Mouse (Mus musculus): Measurements from ENCODE around the gene Gm20388. TPM values are rescaled to one million over a fixed set of nuclear protein-coding genes. Genes with fewer than 3 reads are reported as not detected.

Gene Gm20388
- total RNA-seq, 1 experiment = 27.0 TPM

DNA sequence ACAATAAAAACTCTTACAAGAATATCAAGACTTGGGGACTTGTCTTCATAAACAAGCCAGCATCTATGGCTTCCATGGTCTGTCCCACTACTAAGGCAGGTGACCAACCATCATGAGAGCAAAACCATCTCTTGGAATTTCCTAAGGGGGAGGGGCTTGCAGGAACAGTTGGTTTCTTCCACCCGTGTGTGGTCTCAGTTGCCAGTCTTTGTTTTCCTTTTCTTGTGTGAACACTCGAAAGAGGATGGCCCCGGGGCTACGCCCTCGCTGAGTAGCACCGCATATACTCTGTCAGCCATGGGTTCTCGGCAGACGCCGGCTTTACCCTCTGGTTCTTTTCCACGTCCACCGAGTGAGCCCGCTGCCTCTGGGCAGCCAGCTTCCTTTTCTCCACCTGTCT is 3931.4 kb downstream of the Gm20388 start:
- in situ Hi-C loops (cut with MboI; ENCODE audit: low sequenced_read_pairs in 2 of 2, unreplicated experiment in 2 of 2) = no loop called here
- Histone ChIP-seq H3K9me3 (ENCODE audit: control insufficient read depth, insufficient read depth, low read depth, low read length) (no peaks in the 10 kb centered on the region), H3K9ac (ENCODE audit: insufficient read depth, low read depth, low read length, poor library complexity, severe bottlenecking) (no peak overlapping the region), H3K4me1 (ENCODE audit: control insufficient read depth in 2 of 2, insufficient read depth in 2 of 2, low read length in 2 of 2, poor library complexity in 1 of 2) (peaks cover 0 to 8% of the 10 kb centered on the region in 2 experiments; a peak in 2 of 4 replicates), H3K4me3 (ENCODE audit: insufficient read depth in 1 of 2, low read depth in 1 of 2, low read length in 2 of 2, poor library complexity in 1 of 2, severe bottlenecking in 1 of 2) (no peak overlapping the region), H3K36me3 (ENCODE audit: control insufficient read depth, insufficient read depth, low read length, poor library complexity, severe bottlenecking) (peaks cover 5% of the 10 kb centered on the region; the same call in 1 of the 2 replicates), H3K27ac (ENCODE audit: insufficient read depth, low read depth, low read length, poor library complexity, severe bottlenecking) (no peak overlapping the region)
- TF ChIP-seq MAFK (IDR thresholded peaks at IDR 0.05; ENCODE audit: insufficient read depth, low read depth, low read length) = no peak
- TF ChIP-seq CHD2 (IDR thresholded peaks at IDR 0.05; ENCODE audit: low read depth, low read length) = no peak
- TF ChIP-seq HCFC1 (IDR thresholded peaks at IDR 0.05; ENCODE audit: borderline replicate concordance, insufficient read depth, low read length) = no peak
- no peak for TF ChIP-seq ZC3H11A (IDR thresholded peaks at IDR 0.05; ENCODE audit: borderline replicate concordance, low read depth, low read length)
- no peak for TF ChIP-seq ZNF384 (IDR thresholded peaks at IDR 0.05; ENCODE audit: low read depth, low read length)
- no peak for DNase-seq (ENCODE audit: low read depth, low spot score)

DNA sequence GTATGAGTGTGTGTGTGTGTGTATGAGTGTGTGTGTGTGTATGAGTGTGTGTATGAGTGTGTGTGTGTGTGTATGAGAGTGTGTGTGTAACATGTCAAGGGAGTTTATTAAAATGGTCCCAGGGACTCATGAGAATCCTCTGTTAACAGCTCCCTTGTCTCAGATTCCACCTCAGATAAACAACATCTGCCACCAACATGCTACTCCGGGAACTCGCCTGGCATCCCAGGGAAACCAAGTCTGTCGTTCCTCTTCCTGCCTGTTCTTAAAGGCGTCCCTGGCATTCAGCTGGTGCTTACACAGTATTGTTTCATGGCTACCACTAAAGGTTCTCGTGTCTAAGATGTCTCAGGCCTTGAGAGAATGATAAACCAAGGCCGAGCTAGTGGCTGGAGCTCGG is 3933.7 kb downstream of the Gm20388 start:
- Histone ChIP-seq H3K9ac (ENCODE audit: insufficient read depth, low read depth, low read length, poor library complexity, severe bottlenecking) (no peak overlapping the region), H3K27ac (ENCODE audit: insufficient read depth, low read depth, low read length, poor library complexity, severe bottlenecking) (no peak overlapping the region), H3K36me3 (ENCODE audit: control insufficient read depth, insufficient read depth, low read length, poor library complexity, severe bottlenecking) (peaks cover 5% of the 10 kb centered on the region; the same call in 1 of the 2 replicates), H3K4me3 (ENCODE audit: insufficient read depth in 1 of 2, low read depth in 1 of 2, low read length in 2 of 2, poor library complexity in 1 of 2, severe bottlenecking in 1 of 2) (no peak overlapping the region), H3K4me1 (ENCODE audit: control insufficient read depth in 2 of 2, insufficient read depth in 2 of 2, low read length in 2 of 2, poor library complexity in 1 of 2) (peaks cover 0 to 11% of the 10 kb centered on the region in 2 experiments; a peak in 2 of 4 replicates), H3K9me3 (ENCODE audit: control insufficient read depth, insufficient read depth, low read depth, low read length) (no peaks in the 10 kb centered on the region)
- in situ Hi-C loops (cut with MboI; ENCODE audit: low sequenced_read_pairs in 2 of 2, unreplicated experiment in 2 of 2) = no loop called here
- TF ChIP-seq HCFC1 (IDR thresholded peaks at IDR 0.05; ENCODE audit: borderline replicate concordance, insufficient read depth, low read length) = no peak
- no peak for TF ChIP-seq CHD2 (IDR thresholded peaks at IDR 0.05; ENCODE audit: low read depth, low read length)
- TF ChIP-seq MAFK (IDR thresholded peaks at IDR 0.05; ENCODE audit: insufficient read depth, low read depth, low read length) = no peak
- TF ChIP-seq ZNF384 (IDR thresholded peaks at IDR 0.05; ENCODE audit: low read depth, low read length) = no peak
- TF ChIP-seq ZC3H11A (IDR thresholded peaks at IDR 0.05; ENCODE audit: borderline replicate concordance, low read depth, low read length) = no peak
- DNase-seq (ENCODE audit: low read depth, low spot score) = no peak

DNA sequence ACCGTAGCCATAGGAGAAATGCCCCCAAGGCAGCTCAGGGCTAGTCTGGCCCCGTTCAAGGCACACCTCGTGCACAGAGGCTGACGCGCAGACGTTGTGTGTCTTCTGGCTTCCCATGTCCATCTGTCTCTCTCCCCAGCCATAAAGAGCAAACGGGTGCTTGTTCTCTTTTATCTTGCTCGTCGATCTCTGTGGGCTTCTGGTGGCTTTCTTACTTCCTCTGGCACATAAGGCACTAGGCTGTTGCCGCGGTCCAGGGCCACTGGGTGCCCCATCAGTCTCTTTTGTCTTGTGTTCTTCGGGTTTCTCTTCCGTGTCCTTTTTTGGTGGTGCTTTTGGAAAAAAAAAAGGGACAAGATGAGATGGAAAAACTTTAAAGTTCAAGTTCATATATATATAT is 3934.5 kb downstream of the Gm20388 start:
- no peak overlapping the region for H3K4me3 ChIP-seq (ENCODE audit: insufficient read depth in 1 of 2, low read depth in 1 of 2, low read length in 2 of 2, poor library complexity in 1 of 2, severe bottlenecking in 1 of 2)
- no peak overlapping the region for H3K9ac ChIP-seq (ENCODE audit: insufficient read depth, low read depth, low read length, poor library complexity, severe bottlenecking)
- DNase-seq (ENCODE audit: low read depth, low spot score) = no peak
- H3K9me3 ChIP-seq (ENCODE audit: control insufficient read depth, insufficient read depth, low read depth, low read length) = no peaks in the 10 kb centered on the region
- peaks cover 5% of the 10 kb centered on the region; the same call in 1 of the 2 replicates for H3K36me3 ChIP-seq (ENCODE audit: control insufficient read depth, insufficient read depth, low read length, poor library complexity, severe bottlenecking)
- TF ChIP-seq ZC3H11A (IDR thresholded peaks at IDR 0.05; ENCODE audit: borderline replicate concordance, low read depth, low read length) (no peak), HCFC1 (IDR thresholded peaks at IDR 0.05; ENCODE audit: borderline replicate concordance, insufficient read depth, low read length) (no peak), MAFK (IDR thresholded peaks at IDR 0.05; ENCODE audit: insufficient read depth, low read depth, low read length) (no peak), ZNF384 (IDR thresholded peaks at IDR 0.05; ENCODE audit: low read depth, low read length) (no peak), CHD2 (IDR thresholded peaks at IDR 0.05; ENCODE audit: low read depth, low read length) (no peak)
- H3K27ac ChIP-seq (ENCODE audit: insufficient read depth, low read depth, low read length, poor library complexity, severe bottlenecking) = no peak overlapping the region
- in situ Hi-C loops (cut with MboI; ENCODE audit: low sequenced_read_pairs in 2 of 2, unreplicated experiment in 2 of 2) = no loop called here
- H3K4me1 ChIP-seq (ENCODE audit: control insufficient read depth in 2 of 2, insufficient read depth in 2 of 2, low read length in 2 of 2, poor library complexity in 1 of 2) = peaks cover 0 to 11% of the 10 kb centered on the region in 2 experiments; a peak in 2 of 4 replicates

DNA sequence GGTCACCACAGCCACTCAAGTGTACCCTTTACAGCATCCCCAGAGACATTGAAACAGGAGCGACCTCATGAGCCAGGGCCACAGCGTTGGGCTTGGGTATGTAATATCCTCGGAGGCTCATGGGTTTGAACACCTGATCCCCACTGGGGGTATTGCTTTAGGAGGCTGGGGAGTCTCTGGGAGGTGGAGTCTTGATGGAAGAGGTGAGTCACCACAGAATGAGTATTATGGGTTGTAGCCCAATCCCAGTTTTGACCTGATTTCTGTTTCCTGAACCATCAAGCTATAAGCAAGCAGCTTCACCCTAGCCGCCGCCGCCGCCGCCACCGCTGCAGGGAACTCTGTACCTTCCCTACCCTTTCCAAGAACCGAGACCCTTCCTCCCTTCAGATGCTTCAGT is 3935.3 kb downstream of the Gm20388 start:
- Histone ChIP-seq H3K4me1 (ENCODE audit: control insufficient read depth in 2 of 2, insufficient read depth in 2 of 2, low read length in 2 of 2, poor library complexity in 1 of 2) (peaks cover 0 to 11% of the 10 kb centered on the region in 2 experiments; a peak in 2 of 4 replicates), H3K4me3 (ENCODE audit: insufficient read depth in 1 of 2, low read depth in 1 of 2, low read length in 2 of 2, poor library complexity in 1 of 2, severe bottlenecking in 1 of 2) (no peak overlapping the region), H3K27ac (ENCODE audit: insufficient read depth, low read depth, low read length, poor library complexity, severe bottlenecking) (no peak overlapping the region), H3K9ac (ENCODE audit: insufficient read depth, low read depth, low read length, poor library complexity, severe bottlenecking) (no peak overlapping the region), H3K9me3 (ENCODE audit: control insufficient read depth, insufficient read depth, low read depth, low read length) (no peaks in the 10 kb centered on the region), H3K36me3 (ENCODE audit: control insufficient read depth, insufficient read depth, low read length, poor library complexity, severe bottlenecking) (peaks cover 5% of the 10 kb centered on the region; the same call in 1 of the 2 replicates)
- TF ChIP-seq MAFK (IDR thresholded peaks at IDR 0.05; ENCODE audit: insufficient read depth, low read depth, low read length) (no peak), CHD2 (IDR thresholded peaks at IDR 0.05; ENCODE audit: low read depth, low read length) (no peak), ZC3H11A (IDR thresholded peaks at IDR 0.05; ENCODE audit: borderline replicate concordance, low read depth, low read length) (no peak), HCFC1 (IDR thresholded peaks at IDR 0.05; ENCODE audit: borderline replicate concordance, insufficient read depth, low read length) (no peak), ZNF384 (IDR thresholded peaks at IDR 0.05; ENCODE audit: low read depth, low read length) (no peak)
- in situ Hi-C loops (cut with MboI; ENCODE audit: low sequenced_read_pairs in 2 of 2, unreplicated experiment in 2 of 2) = no loop called here
- DNase-seq (ENCODE audit: low read depth, low spot score) = no peak
